Mouse (Mus musculus): ENCODE results near the gene Vmn2r56. TPM values are rescaled to one million over a fixed set of nuclear protein-coding genes. Genes with fewer than 3 reads are reported as not detected.

The Vmn2r56 gene
- polyA plus RNA-seq (2012; rRNA removed) = not detected in 2 replicates

GRCm38 (mm10) chr7:12734904-12735303 lies at the start of gene Vmn2r56:
Gene Vmn2r56, minus strand, starts transcription at chr7:12735004.

DNA sequence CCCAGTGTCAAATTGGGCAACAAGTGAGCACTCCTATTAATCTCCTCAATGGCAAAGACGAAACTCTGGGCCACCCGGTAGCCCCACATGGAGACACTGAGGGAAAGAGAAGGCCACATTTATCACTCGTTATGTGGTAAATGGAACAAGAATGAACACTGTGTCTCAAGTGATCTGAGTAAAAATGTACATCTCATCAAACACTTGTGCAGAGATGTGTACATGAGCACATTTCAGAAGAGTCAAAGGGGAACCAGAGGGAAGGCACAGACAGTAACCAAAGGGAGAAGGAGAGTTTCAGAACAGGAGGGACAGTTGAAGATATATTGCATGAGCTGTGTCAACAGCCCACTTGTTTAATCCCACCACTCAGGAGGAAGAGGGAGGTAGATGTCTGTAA lies 49.9 kb downstream of the Vmn2r56 start, which contains the start of gene Vmn2r55:
Gene Vmn2r55, minus strand, starts transcription at position 101 of the 400 bp plus-strand sequence.

GRCm38 (mm10) chr7:12640219-12640618 lies 94.6 kb downstream of the Vmn2r56 start, which contains the start of gene Vmn2r54:
Gene Vmn2r54, minus strand, starts transcription at chr7:12640319.

Other genes with a start within 250 kb of the Vmn2r56 start
- not detected in 2 replicates for gene 2900092C05Rik, start 222.5 kb downstream of the Vmn2r56 start, polyA plus RNA-seq (2012; rRNA removed)
- not detected in 2 replicates for gene Vmn2r53, start 126.2 kb downstream of the Vmn2r56 start, polyA plus RNA-seq (2012; rRNA removed)
- not detected in 2 replicates for gene Vmn2r54, start 94.7 kb downstream of the Vmn2r56 start, polyA plus RNA-seq (2012; rRNA removed)
- not detected in 2 replicates for gene Vmn2r55, start 50.0 kb downstream of the Vmn2r56 start, polyA plus RNA-seq (2012; rRNA removed)
- gene Zscan18, start 68.6 kb upstream of the Vmn2r56 start, polyA plus RNA-seq (2012; rRNA removed) = 3.9 and 4.8 TPM in 2 replicates
- gene Zfp329, start 83.9 kb upstream of the Vmn2r56 start, polyA plus RNA-seq (2012; rRNA removed) = 0.62 and 1.2 TPM in 2 replicates
- 4.6 and 11.1 TPM in 2 replicates for gene Zfp110, start 99.8 kb upstream of the Vmn2r56 start, polyA plus RNA-seq (2012; rRNA removed)
- gene Zfp128, start 146.2 kb upstream of the Vmn2r56 start, polyA plus RNA-seq (2012; rRNA removed) = 1.4 and 1.5 TPM in 2 replicates
- gene Zscan22, start 162.8 kb upstream of the Vmn2r56 start, polyA plus RNA-seq (2012; rRNA removed) = 15.0 and 21.0 TPM in 2 replicates
- 4,303 and 5,955 TPM in 2 replicates for gene Rps5, start 187.3 kb upstream of the Vmn2r56 start, polyA plus RNA-seq (2012; rRNA removed)
- 1.1 and 1.4 TPM in 2 replicates for gene Rnf225, start 192.4 kb upstream of the Vmn2r56 start, polyA plus RNA-seq (2012; rRNA removed)
- gene Zfp324, start 230.8 kb upstream of the Vmn2r56 start, polyA plus RNA-seq (2012; rRNA removed) = 15.2 and 15.9 TPM in 2 replicates
- gene Zfp446, start 242.8 kb upstream of the Vmn2r56 start, polyA plus RNA-seq (2012; rRNA removed) = 8.6 and 10.7 TPM in 2 replicates

Measured in ovary, adult 2 months (tissue).